Mouse (Mus musculus) cerebellum, postnatal 36 days (tissue): ENCODE measurements around the gene Gm9821.

Source experiments
- DNase-seq, 2 experiments: peaks; one replicate each; pipeline ENCODE4 v3.0.0; 2021 to 2022; ENCODE audit warnings: mixed read lengths in 2 of 2

Gene Gm9821

GRCm38 (mm10) chr2:91973416-91974135 is 28.1 kb downstream of the Gm9821 start:
- DNase-seq = no peak

- no peak for DNase-seq
Measured at GRCm38 (mm10) chr2:91975581-91976541, 30.4 kb downstream of the Gm9821 start, which contains the start of gene Dgkz. TSS of gene Dgkz (minus strand) at chr2:91975864.

- DNase-seq = no peak
Measured at GRCm38 (mm10) chr2:91977960-91978359, 32.5 kb downstream of the Gm9821 start.

- DNase-seq = no peak
Measured at GRCm38 (mm10) chr2:91978547-91978946, 33.0 kb downstream of the Gm9821 start.

GRCm38 (mm10) chr2:91980245-91980644 is 34.7 kb downstream of the Gm9821 start:
- no peak for DNase-seq

GRCm38 (mm10) chr2:91980830-91981229 is 35.3 kb downstream of the Gm9821 start:
- DNase-seq = no peak

- no peak for DNase-seq
Measured at GRCm38 (mm10) chr2:91984439-91984838, 38.9 kb downstream of the Gm9821 start.

- DNase-seq = no peak
Measured at GRCm38 (mm10) chr2:91984906-91985525, 39.5 kb downstream of the Gm9821 start.

- DNase-seq = no peak
Measured at GRCm38 (mm10) chr2:91986071-91986470, 40.6 kb downstream of the Gm9821 start.

- DNase-seq = peak; percentile 89 to 95
Measured at GRCm38 (mm10) chr2:91987542-91987941, 42.0 kb downstream of the Gm9821 start.

- no peak for DNase-seq
Measured at GRCm38 (mm10) chr2:91989750-91990149, 44.2 kb downstream of the Gm9821 start.

- DNase-seq = no peak
Measured at GRCm38 (mm10) chr2:91993409-91993808, 47.9 kb downstream of the Gm9821 start.

GRCm38 (mm10) chr2:91996006-91996405 is 50.5 kb downstream of the Gm9821 start:
- no peak for DNase-seq
